Mouse (Mus musculus) ES-Bruce4 (cell line): ENCODE results near the gene Kcnq1. TPM values are rescaled to one million over a fixed set of nuclear protein-coding genes. Genes with fewer than 3 reads are reported as not detected.

Experiments used
- H3K27ac ChIP-seq: 2 replicates; pipeline ENCODE4 v1.5.1; 2012; ENCODE audit warnings: low read length, inconsistent platforms; ENCODE audit not compliant: insufficient read depth
- H3K27me3 ChIP-seq: 2 replicates; pipeline ENCODE4 v1.6.1; 2012; ENCODE audit warnings: mild to moderate bottlenecking, low read length, inconsistent platforms; ENCODE audit not compliant: control insufficient read depth, poor library complexity, insufficient read depth, severe bottlenecking
- H3K36me3 ChIP-seq: 2 replicates; pipeline ENCODE4 v1.6.1; 2012; ENCODE audit warnings: inconsistent platforms, mild to moderate bottlenecking, low read length, moderate library complexity; ENCODE audit not compliant: control insufficient read depth, poor library complexity, insufficient read depth, severe bottlenecking
- H3K4me1 ChIP-seq: one replicate; pipeline ENCODE4 v1.8.1; 2011; ENCODE audit warnings: low read length; ENCODE audit not compliant: control insufficient read depth, insufficient read depth
- H3K4me3 ChIP-seq: 2 replicates; pipeline ENCODE4 v1.5.1; 2011; ENCODE audit warnings: low read depth, mild to moderate bottlenecking, low read length
- H3K9ac ChIP-seq: 2 replicates; pipeline ENCODE4 v1.6.1; 2012; ENCODE audit warnings: low read depth, mild to moderate bottlenecking, inconsistent platforms; ENCODE audit not compliant: poor library complexity, severe bottlenecking
- H3K9me3 ChIP-seq: replicated peaks from 2 replicates; pipeline ENCODE4 v1.6.1; 2012; ENCODE audit warnings: mild to moderate bottlenecking, low read length, inconsistent platforms; ENCODE audit not compliant: control insufficient read depth, poor library complexity, insufficient read depth, severe bottlenecking
- CTCF ChIP-seq: IDR thresholded peaks from one replicate; pipeline ENCODE4 v1.8.1; 2011; ENCODE audit warnings: low read depth, low read length
- EP300 ChIP-seq: IDR thresholded peaks from 2 replicates; pipeline ENCODE4 v1.6.1; 2011; ENCODE audit warnings: low read depth, low read length; ENCODE audit not compliant: insufficient read depth
- POLR2A ChIP-seq: IDR thresholded peaks from one replicate; pipeline ENCODE4 v1.8.1; 2011; ENCODE audit warnings: low read length; ENCODE audit not compliant: insufficient read depth
- polyA plus RNA-seq: library from polyadenylated mRNA; stranded (reverse); fragments of >200 nt; gene quantifications from 2 replicates; pipeline ENCODE4 v1.2.4, GENCODE M21; 2011; ENCODE audit warnings: low read depth; ENCODE audit not compliant: missing spikeins, insufficient read depth, insufficient read length

Gene Kcnq1
- polyA plus RNA-seq, 1 experiment, result not detected

- no peak overlapping the region for H3K9ac ChIP-seq
- H3K4me1 ChIP-seq, result no peaks in the 10 kb centered on the region
- no peaks in the 10 kb centered on the region for H3K36me3 ChIP-seq
- TF ChIP-seq EP300 (no peak), POLR2A (no peak), CTCF (no peak)
- H3K27me3 ChIP-seq, result no peaks in the 10 kb centered on the region
- H3K9me3 ChIP-seq, result no peaks in the 10 kb centered on the region
- H3K4me3 ChIP-seq, result no peak overlapping the region
- no peak overlapping the region for H3K27ac ChIP-seq
These were observed 3.0 kb downstream of the Kcnq1 start for GRCm38 (mm10) chr7:143108996-143109660.

GRCm38 (mm10) chr7:143109696-143110095 lies 3.5 kb downstream of the Kcnq1 start:
- TF ChIP-seq CTCF (no peak), EP300 (no peak), POLR2A (no peak)
- Histone ChIP-seq H3K27ac (no peak overlapping the region), H3K9me3 (no peaks in the 10 kb centered on the region), H3K27me3 (no peaks in the 10 kb centered on the region), H3K9ac (no peak overlapping the region), H3K36me3 (no peaks in the 10 kb centered on the region), H3K4me3 (no peak overlapping the region), H3K4me1 (no peaks in the 10 kb centered on the region)

- no peak overlapping the region for H3K27ac ChIP-seq
- no peaks in the 10 kb centered on the region for H3K27me3 ChIP-seq
- TF ChIP-seq POLR2A, result no peak
- peak; percentile 22 for TF ChIP-seq CTCF
- TF ChIP-seq EP300, result no peak
- no peaks in the 10 kb centered on the region for H3K4me1 ChIP-seq
- no peaks in the 10 kb centered on the region for H3K9me3 ChIP-seq
- H3K36me3 ChIP-seq, result no peaks in the 10 kb centered on the region
- H3K9ac ChIP-seq, result no peak overlapping the region
- H3K4me3 ChIP-seq, result no peak overlapping the region
These were observed 4.6 kb downstream of the Kcnq1 start for GRCm38 (mm10) chr7:143110803-143111202.

GRCm38 (mm10) chr7:143111719-143112118 lies 5.6 kb downstream of the Kcnq1 start:
- H3K9me3 ChIP-seq, result no peaks in the 10 kb centered on the region
- no peak for TF ChIP-seq POLR2A
- no peak for TF ChIP-seq CTCF
- TF ChIP-seq EP300, result no peak
- H3K4me1 ChIP-seq, result peaks cover 2% of the 10 kb centered on the region
- no peak overlapping the region for H3K4me3 ChIP-seq
- H3K9ac ChIP-seq, result no peak overlapping the region
- H3K27ac ChIP-seq, result no peak overlapping the region
- no peaks in the 10 kb centered on the region for H3K36me3 ChIP-seq
- no peaks in the 10 kb centered on the region for H3K27me3 ChIP-seq

GRCm38 (mm10) chr7:143112395-143112794 lies 6.2 kb downstream of the Kcnq1 start:
- Histone ChIP-seq H3K4me1 (peaks cover 3% of the 10 kb centered on the region), H3K27me3 (no peaks in the 10 kb centered on the region), H3K4me3 (no peak overlapping the region), H3K9me3 (no peaks in the 10 kb centered on the region), H3K36me3 (no peaks in the 10 kb centered on the region), H3K27ac (no peak overlapping the region), H3K9ac (no peak overlapping the region)
- no peak for TF ChIP-seq CTCF
- no peak for TF ChIP-seq EP300
- TF ChIP-seq POLR2A, result no peak

GRCm38 (mm10) chr7:143114773-143115172 lies 8.6 kb downstream of the Kcnq1 start:
- Histone ChIP-seq H3K27ac (no peak overlapping the region), H3K4me1 (peaks cover 12% of the 10 kb centered on the region), H3K9ac (no peak overlapping the region), H3K27me3 (no peaks in the 10 kb centered on the region), H3K9me3 (no peaks in the 10 kb centered on the region), H3K4me3 (no peak overlapping the region), H3K36me3 (no peaks in the 10 kb centered on the region)
- no peak for TF ChIP-seq EP300
- TF ChIP-seq POLR2A, result no peak
- peak; percentile 32 for TF ChIP-seq CTCF
